ENCODE assay signal across 14 mouse cellular contexts in genomic region chr16:46531023-46531422, GRCm38 (mm10). TPM values are rescaled to one million over a fixed set of nuclear protein-coding genes. Genes with fewer than 3 reads are reported as not detected.
DNase-seq lines count a peak whose midpoint lies in the region; ATAC-seq and TF ChIP-seq lines count a peak whose summit lies in the region.
"Had no signal": no experiment of that assay in that cellular context is flagged by ENCODE, and none has a peak within 500 bp of the region (broad histone marks: within the 10 kb centered on the region; RNA-seq: fewer than 3 reads in every experiment).

No protein-coding gene starts in this region.

- H3K9me3 ChIP-seq in forebrain, embryonic 12.5 days, result no peaks in the 10 kb centered on the region
- H3K9me3 ChIP-seq in forebrain, postnatal 0 days (ENCODE audit: low read length), result no peaks in the 10 kb centered on the region
- H3K9me3 ChIP-seq in midbrain, embryonic 10.5 days (replicated peaks), result no peaks in the 10 kb centered on the region
- H3K9me3 ChIP-seq in neural tube, embryonic 13.5 days, result no peaks in the 10 kb centered on the region

- H3K4me3 ChIP-seq in forebrain, embryonic 12.5 days (replicated peaks), result no peak overlapping the region
- no peak overlapping the region for H3K4me3 ChIP-seq in forebrain, postnatal 0 days (ENCODE audit: low read depth, low read length)
- H3K4me3 ChIP-seq in midbrain, embryonic 10.5 days, result no peak overlapping the region
- no peak overlapping the region for H3K4me3 ChIP-seq in neural tube, embryonic 13.5 days
- H3K4me3 ChIP-seq: myocyte had no signal

- DNase-seq in forebrain, postnatal 0 days, result no peak
- peak; percentile 29 for DNase-seq in midbrain, embryonic 10.5 days (ENCODE audit: low spot score)
- no peak for DNase-seq in heart, adult 11 months
- no peak for DNase-seq in kidney, postnatal 10 days
- no peak for DNase-seq in left cerebral cortex, adult 8-10 months (ENCODE audit: low spot score in 2 of 2)
- DNase-seq: adrenal gland, postnatal 36 days; heart, postnatal 10 days; kidney, postnatal 4 days; lung, embryonic 14.5 days had no signal

- no peak overlapping the region for H3K27ac ChIP-seq in forebrain, embryonic 12.5 days
- no peak overlapping the region for H3K27ac ChIP-seq in forebrain, postnatal 0 days (ENCODE audit: low read depth, low read length)
- no peak overlapping the region for H3K27ac ChIP-seq in midbrain, embryonic 10.5 days (replicated peaks)
- H3K27ac ChIP-seq in neural tube, embryonic 13.5 days (replicated peaks), result no peak overlapping the region
- H3K27ac ChIP-seq: macrophage had no signal

- no peak overlapping the region for H3K9ac ChIP-seq in forebrain, embryonic 12.5 days
- no peak overlapping the region for H3K9ac ChIP-seq in forebrain, postnatal 0 days
- no peak overlapping the region for H3K9ac ChIP-seq in neural tube, embryonic 13.5 days
- H3K9ac ChIP-seq: lung, embryonic 14.5 days had no signal

- no peak overlapping the region for H3K4me2 ChIP-seq in forebrain, embryonic 12.5 days
- H3K4me2 ChIP-seq in forebrain, postnatal 0 days (ENCODE audit: low read depth), result no peak overlapping the region
- H3K4me2 ChIP-seq in neural tube, embryonic 13.5 days, result no peak overlapping the region
- H3K4me2 ChIP-seq: liver, embryonic 11.5 days; lung, embryonic 14.5 days had no signal

- peak; percentile 86 for ATAC-seq in forebrain, embryonic 12.5 days (ENCODE audit: low FRiP score)
- 0 out of 2 replicates have a peak, but pooled peaks have one; percentile 23 for ATAC-seq in forebrain, postnatal 0 days
- ATAC-seq in neural tube, embryonic 13.5 days (ENCODE audit: low read depth), result 0 out of 2 replicates have a peak, but pooled peaks have one; percentile 23

- no peaks in the 10 kb centered on the region for H3K27me3 ChIP-seq in forebrain, embryonic 12.5 days
- H3K27me3 ChIP-seq in forebrain, postnatal 0 days (ENCODE audit: insufficient read depth, low read length), result no peaks in the 10 kb centered on the region
- H3K27me3 ChIP-seq in midbrain, embryonic 10.5 days (ENCODE audit: low read depth, poor library complexity, severe bottlenecking), result no peaks in the 10 kb centered on the region
- H3K27me3 ChIP-seq in neural tube, embryonic 13.5 days, result no peaks in the 10 kb centered on the region

- H3K4me1 ChIP-seq in forebrain, embryonic 12.5 days, result peaks cover 5% of the 10 kb centered on the region; the same call in 1 of the 2 replicates
- H3K4me1 ChIP-seq in forebrain, postnatal 0 days (ENCODE audit: insufficient read depth), result no peaks in the 10 kb centered on the region
- H3K4me1 ChIP-seq in midbrain, embryonic 10.5 days, result peaks cover 7% of the 10 kb centered on the region
- H3K4me1 ChIP-seq in neural tube, embryonic 13.5 days (replicated peaks), result no peaks in the 10 kb centered on the region

- H3K36me3 ChIP-seq in forebrain, embryonic 12.5 days (replicated peaks), result no peaks in the 10 kb centered on the region
- no peaks in the 10 kb centered on the region for H3K36me3 ChIP-seq in forebrain, postnatal 0 days (ENCODE audit: insufficient read depth)
- H3K36me3 ChIP-seq in midbrain, embryonic 10.5 days, result no peaks in the 10 kb centered on the region
- H3K36me3 ChIP-seq in neural tube, embryonic 13.5 days, result no peaks in the 10 kb centered on the region

- TF ChIP-seq CTCF in forebrain, postnatal 0 days (IDR thresholded peaks at IDR 0.05; ENCODE audit: low read depth), result no peak

- 50% methylated on average over 3 of the region's 3 CpGs for WGBS in forebrain, embryonic 12.5 days
- WGBS in forebrain, postnatal 0 days, result 34% methylated on average over 3 of the region's 3 CpGs
- WGBS in midbrain, embryonic 10.5 days, result 61% methylated on average over 3 of the region's 3 CpGs
- 51% methylated on average over 3 of the region's 3 CpGs for WGBS in neural tube, embryonic 13.5 days

RNA-seq across cellular contexts. Expression of gene Nectin3, which starts 32.7 kb away (rescaled TPM):
- 53.9 and 61.1 TPM in 2 replicates for polyA plus RNA-seq in forebrain, embryonic 12.5 days (2016; fragmentation: Nextera tagmentation; extraction: Ambion mirVana)
- 64.1 and 75.4 TPM in 2 replicates for total RNA-seq in forebrain, postnatal 0 days (2014; rRNA removed)
- 31.9 and 34.8 TPM in 2 replicates for polyA plus RNA-seq in forebrain, postnatal 0 days (2015; fragmentation: Nextera tagmentation; extraction: Ambion mirVana)
- 28.0 and 42.7 TPM in 2 replicates for polyA plus RNA-seq in midbrain, embryonic 10.5 days (2016; fragmentation: Nextera tagmentation; extraction: Ambion mirVana)
- polyA plus RNA-seq in neural tube, embryonic 13.5 days (2015; fragmentation: Nextera tagmentation; extraction: Ambion mirVana), result 33.3 and 34.1 TPM in 2 replicates
- total RNA-seq in left cerebral cortex, adult 8-10 months (2022), result 10 to 100 TPM; 35.6 to 47.8 (median 38.9) TPM
- polyA plus RNA-seq: macrophage had no signal

Comparison
In these comparisons a context has a peak if more than half of its experiments do, and no peak if none do; other contexts are left out.
1. ATAC-seq: peak in every context shown above with its lines; median percentile 86 in forebrain, embryonic 12.5 days; 23 in forebrain, postnatal 0 days; 23 in neural tube, embryonic 13.5 days.